Mouse (Mus musculus) gastrocnemius, postnatal 36 days (tissue): ENCODE measurements at regions not wholly inside any gene's neighbourhood (a gene's known extent, or its start where the extent isn't known, plus 50 kb on each side); places are given as distances from the start of the nearest gene placed in this dataset.

Experiments used
- DNase-seq, 2 experiments: peaks; one replicate each; pipeline ENCODE4 v3.0.0; 2022
- intact Hi-C: fragments of 180-260 bp; cut with DNase I; formaldehyde crosslinking; loops from one replicate; pipeline ENCODE4 v1.15.1; 2025

GRCm38 (mm10) chr13:101931264-101931663 is 163.2 kb upstream of the Pik3r1 start:
- DNase-seq: no peak
- intact Hi-C loops: no loop called here

GRCm38 (mm10) chr13:101931882-101932281 is 163.9 kb upstream of the Pik3r1 start:
- intact Hi-C loops: no loop called here
- no peak for DNase-seq

GRCm38 (mm10) chr13:101935843-101936242 is 167.8 kb upstream of the Pik3r1 start:
- no peak for DNase-seq
- intact Hi-C loops: no loop called here

GRCm38 (mm10) chr13:101954521-101954920 is 186.5 kb upstream of the Pik3r1 start:
- DNase-seq: no peak
- intact Hi-C loops: no loop called here

GRCm38 (mm10) chr13:101955806-101956418 is 187.9 kb upstream of the Pik3r1 start:
- DNase-seq: no peak
- intact Hi-C loops: no loop called here

GRCm38 (mm10) chr13:101957782-101958181 is 189.8 kb upstream of the Pik3r1 start:
- peak in 1 of 2 experiments; percentile 8 for DNase-seq
- intact Hi-C loops: no loop called here

GRCm38 (mm10) chr13:101965537-101965936 is 197.5 kb upstream of the Pik3r1 start:
- no peak for DNase-seq
- intact Hi-C loops: no loop called here

GRCm38 (mm10) chr13:101966799-101967397 is 198.9 kb upstream of the Pik3r1 start:
- peak; percentile 35 to 53 for DNase-seq
- intact Hi-C loops: no loop called here

GRCm38 (mm10) chr13:101967466-101967865 is 199.4 kb upstream of the Pik3r1 start:
- no peak for DNase-seq
- intact Hi-C loops: no loop called here

GRCm38 (mm10) chr13:101976766-101977165 is 208.7 kb upstream of the Pik3r1 start:
- no peak for DNase-seq
- intact Hi-C loops: no loop called here

GRCm38 (mm10) chr13:101980171-101980835 is 212.3 kb upstream of the Pik3r1 start:
- intact Hi-C loops: no loop called here
- peak in 1 of 2 experiments; percentile 37 for DNase-seq

- no peak for DNase-seq
- intact Hi-C loops: no loop called here
Measured at GRCm38 (mm10) chr13:101988637-101989413, 220.8 kb upstream of the Pik3r1 start.

- intact Hi-C loops: no loop called here
- no peak for DNase-seq
Measured at GRCm38 (mm10) chr13:101991729-101992128, 223.7 kb upstream of the Pik3r1 start.

GRCm38 (mm10) chr13:101994779-101995178 is 226.8 kb upstream of the Pik3r1 start:
- intact Hi-C loops: no loop called here
- DNase-seq: peak in 1 of 2 experiments; percentile 39

- intact Hi-C loops: no loop called here
- DNase-seq: no peak
Measured at GRCm38 (mm10) chr13:101995529-101995928, 227.5 kb upstream of the Pik3r1 start.

- no peak for DNase-seq
- intact Hi-C loops: no loop called here
Measured at GRCm38 (mm10) chr13:101996144-101996543, 228.1 kb upstream of the Pik3r1 start.

GRCm38 (mm10) chr13:101997415-101997814 is 229.4 kb upstream of the Pik3r1 start:
- DNase-seq: no peak
- intact Hi-C loops: no loop called here

GRCm38 (mm10) chr13:102006565-102006964 is 238.5 kb upstream of the Pik3r1 start:
- intact Hi-C loops: no loop called here
- DNase-seq: no peak

- no peak for DNase-seq
- intact Hi-C loops: no loop called here
Measured at GRCm38 (mm10) chr13:102011965-102012364, 243.9 kb upstream of the Pik3r1 start.

GRCm38 (mm10) chr13:102014514-102014913 is 246.5 kb upstream of the Pik3r1 start:
- intact Hi-C loops: no loop called here
- DNase-seq: no peak

GRCm38 (mm10) chr13:102014958-102015357 is 246.9 kb upstream of the Pik3r1 start:
- intact Hi-C loops: no loop called here
- DNase-seq: peak in 1 of 2 experiments; percentile 30
